Mouse (Mus musculus): ENCODE measurements around the gene Alox12b. TPM values are rescaled to one million over a fixed set of nuclear protein-coding genes. Genes with fewer than 3 reads are reported as not detected.

Gene Alox12b
- total RNA-seq, 2 experiments from 2014 or later = 8.7 to 9.8 TPM

- Histone ChIP-seq H3K4me3 (peak overlapping the region; percentile 76), H3K27ac (peak overlapping the region; percentile 84)
- peak; percentile 53 to 62 for DNase-seq (ENCODE audit: extremely low spot score in 1 of 2, low spot score in 2 of 2)
- intact Hi-C loops (cut with DNase I) = loop anchor here (1.0 kb wide), 1 partner anchor 55 kb away; no protein-coding TSS in a partner anchor
- TF ChIP-seq CTCF (IDR thresholded peaks at IDR 0.05) = no peak
Observed at GRCm38 (mm10) chr11:69117737-69118695, 38.8 kb upstream of the Alox12b start.

- intact Hi-C loops (cut with DNase I) = loop anchor here (1.0 kb wide), 1 partner anchor 55 kb away; no protein-coding TSS in a partner anchor
- Histone ChIP-seq H3K27ac (no peak overlapping the region), H3K4me3 (peak overlapping the region; percentile 76)
- DNase-seq (ENCODE audit: extremely low spot score in 1 of 2, low spot score in 2 of 2) = peak; percentile 85 to 92
- TF ChIP-seq CTCF (IDR thresholded peaks at IDR 0.05) = no peak
Observed at GRCm38 (mm10) chr11:69118765-69119164, 38.0 kb upstream of the Alox12b start.

- Histone ChIP-seq H3K27ac (no peak overlapping the region), H3K4me3 (no peak overlapping the region; the same call in 1 of the 2 replicates)
- intact Hi-C loops (cut with DNase I) = no loop called here
- DNase-seq (ENCODE audit: extremely low spot score in 1 of 2, low spot score in 2 of 2) = peak in 1 of 2 experiments; percentile 8
- TF ChIP-seq CTCF (IDR thresholded peaks at IDR 0.05) = no peak
Observed at GRCm38 (mm10) chr11:69119446-69120155, 37.2 kb upstream of the Alox12b start.

- Histone ChIP-seq H3K4me3 (peak within 1 kb of the TSS; percentile 65), H3K27ac (no peak within 1 kb of the TSS)
- DNase-seq (ENCODE audit: extremely low spot score in 1 of 2, low spot score in 2 of 2) = peak in 1 of 2 experiments; percentile 11
- intact Hi-C loops (cut with DNase I) = no loop called here
- TF ChIP-seq CTCF (IDR thresholded peaks at IDR 0.05) = no peak
Observed at GRCm38 (mm10) chr11:69120221-69121000, 36.4 kb upstream of the Alox12b start, which contains the start of gene Hes7. TSS of gene Hes7 (plus strand) at chr11:69120404.

GRCm38 (mm10) chr11:69121001-69121740, 35.6 kb upstream of the Alox12b start:
- peak overlapping the region; percentile 65 for H3K4me3 ChIP-seq
- peak in 1 of 2 experiments; percentile 37 for DNase-seq (ENCODE audit: extremely low spot score in 1 of 2, low spot score in 2 of 2)
- no peak for TF ChIP-seq CTCF (IDR thresholded peaks at IDR 0.05)
- peak overlapping the region; percentile 62; the same call in 1 of the 2 replicates for H3K27ac ChIP-seq
- intact Hi-C loops (cut with DNase I) = loop anchor here (1.0 kb wide), 1 partner anchor 54 kb away; no protein-coding TSS in a partner anchor

GRCm38 (mm10) chr11:69121741-69122335, 35.0 kb upstream of the Alox12b start:
- Histone ChIP-seq H3K4me3 (peak overlapping the region; percentile 65), H3K27ac (peak overlapping the region; percentile 62)
- no peak for TF ChIP-seq CTCF (IDR thresholded peaks at IDR 0.05)
- intact Hi-C loops (cut with DNase I) = loop anchor here (1.0 kb wide), 1 partner anchor 55 kb away; no protein-coding TSS in a partner anchor
- no peak for DNase-seq (ENCODE audit: extremely low spot score in 1 of 2, low spot score in 2 of 2)

- intact Hi-C loops (cut with DNase I) = no loop called here
- peak; percentile 86 to 87 for DNase-seq (ENCODE audit: extremely low spot score in 1 of 2, low spot score in 2 of 2)
- H3K27ac ChIP-seq = peak within 1 kb of the TSS; percentile 62
- peak within 1 kb of the TSS; percentile 65 for H3K4me3 ChIP-seq
- peak; percentile 66 for TF ChIP-seq CTCF (IDR thresholded peaks at IDR 0.05)
Observed at GRCm38 (mm10) chr11:69122336-69122951, 34.3 kb upstream of the Alox12b start, which contains the start of gene 9130213A22Rik. TSS of gene 9130213A22Rik (minus strand) at chr11:69122589.

GRCm38 (mm10) chr11:69123056-69123692, 33.6 kb upstream of the Alox12b start:
- peak; percentile 91 to 95 for DNase-seq (ENCODE audit: extremely low spot score in 1 of 2, low spot score in 2 of 2)
- Histone ChIP-seq H3K4me3 (peak overlapping the region; percentile 65), H3K27ac (peak overlapping the region; percentile 62)
- intact Hi-C loops (cut with DNase I) = no loop called here
- TF ChIP-seq CTCF (IDR thresholded peaks at IDR 0.05) = no peak; the same call in 1 of the 2 replicates

All from left cerebral cortex, adult 2 months (tissue).